Mouse (Mus musculus) midbrain, embryonic 15.5 days (tissue): ENCODE data around the gene Micu1. TPM values are rescaled to one million over a fixed set of nuclear protein-coding genes. Genes with fewer than 3 reads are reported as not detected.

Experiments
- ATAC-seq: fragments of 200-750 bp; cut with Nextera tagmentation; replicated peaks from 2 replicates; pipeline ENCODE4 v1.8.0; 2017; ENCODE audit warnings: moderate TSS enrichment
- H3K27ac ChIP-seq: fragments of 300-500 bp; sonication (generic); 2 replicates; pipeline ENCODE4 v1.5.1; 2015; ENCODE audit warnings: mild to moderate bottlenecking, inconsistent platforms
- H3K27me3 ChIP-seq: fragments of 300-500 bp; sonication (generic); replicated peaks from 2 replicates; pipeline ENCODE4 v1.6.1; 2015; ENCODE audit warnings: inconsistent platforms
- H3K36me3 ChIP-seq: fragments of 300-500 bp; sonication (generic); replicated peaks from 2 replicates; pipeline ENCODE4 v1.6.1; 2015; ENCODE audit warnings: inconsistent platforms
- H3K4me1 ChIP-seq: fragments of 300-500 bp; sonication (generic); 2 replicates; pipeline ENCODE4 v1.6.1; 2015; ENCODE audit warnings: inconsistent platforms
- H3K4me2 ChIP-seq: fragments of 300-500 bp; sonication (generic); 2 replicates; pipeline ENCODE4 v1.6.1; 2015; ENCODE audit warnings: inconsistent platforms, mild to moderate bottlenecking, moderate library complexity
- H3K4me3 ChIP-seq: fragments of 300-500 bp; sonication (generic); 2 replicates; pipeline ENCODE4 v1.5.1; 2015; ENCODE audit warnings: mild to moderate bottlenecking, inconsistent platforms
- H3K9ac ChIP-seq: fragments of 300-500 bp; sonication (generic); 2 replicates; pipeline ENCODE4 v1.6.1; 2015; ENCODE audit warnings: mild to moderate bottlenecking, inconsistent platforms
- H3K9me3 ChIP-seq: fragments of 300-500 bp; sonication (generic); 2 replicates; pipeline ENCODE4 v1.6.1; 2016; ENCODE audit warnings: inconsistent platforms
- WGBS: fragments of 180-500 bp; shearing (Covaris S2); methylation state at CpG from one replicate; pipeline ENCODE4 v1.1.7; 2015; ENCODE audit warnings: mixed read lengths; 5-methylcytosine and 5-hydroxymethylcytosine counted together
- polyA plus RNA-seq: library from polyadenylated mRNA; unstranded; fragments of >200 nt; fragmentation: Nextera tagmentation; extraction: Ambion mirVana; gene quantifications from 2 replicates; pipeline ENCODE4 v1.2.1, GENCODE M21; 2015

The Micu1 gene
- polyA plus RNA-seq, 1 experiment from 2014 or later, result 76.3 TPM

GRCm38 (mm10) chr10:59885174-59886080 is 183.2 kb downstream of the Micu1 start:
- Histone ChIP-seq H3K4me3 (no peak overlapping the region), H3K9ac (no peak overlapping the region), H3K4me1 (peaks cover 9% of the 10 kb centered on the region), H3K36me3 (no peaks in the 10 kb centered on the region), H3K27ac (no peak overlapping the region), H3K9me3 (no peaks in the 10 kb centered on the region), H3K4me2 (no peak overlapping the region), H3K27me3 (no peaks in the 10 kb centered on the region)
- WGBS, result 93% methylated on average over 14 of the region's 14 CpGs
- no peak for ATAC-seq

DNA sequence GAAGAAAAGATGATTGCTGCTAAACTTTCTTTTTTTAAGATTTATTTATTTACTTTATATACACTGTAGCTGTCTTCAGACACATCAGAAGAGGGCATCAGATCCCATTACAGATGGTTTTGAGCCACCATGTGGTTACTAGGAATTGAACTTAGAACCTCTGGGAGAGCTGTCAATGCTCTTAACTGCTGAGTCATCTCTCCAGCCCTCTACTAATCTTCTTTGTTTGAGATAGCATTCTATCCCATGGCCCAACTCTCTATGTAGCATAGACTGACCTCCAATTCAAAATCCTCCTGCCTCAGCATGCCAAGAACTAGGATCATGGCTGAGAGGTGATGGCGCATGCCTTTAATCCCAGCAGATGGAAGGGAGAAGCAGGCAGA is 183.8 kb downstream of the Micu1 start:
- ATAC-seq, result no peak
- Histone ChIP-seq H3K4me3 (no peak overlapping the region), H3K4me2 (no peak overlapping the region), H3K4me1 (peaks cover 2% of the 10 kb centered on the region), H3K9ac (no peak overlapping the region), H3K27ac (no peak overlapping the region), H3K27me3 (no peaks in the 10 kb centered on the region), H3K36me3 (no peaks in the 10 kb centered on the region), H3K9me3 (no peaks in the 10 kb centered on the region)
- 97% methylated on average over 1 of the region's 1 CpGs for WGBS

- Histone ChIP-seq H3K36me3 (peaks cover 8% of the 10 kb centered on the region), H3K4me2 (no peak overlapping the region), H3K27ac (no peak overlapping the region), H3K9me3 (no peaks in the 10 kb centered on the region), H3K27me3 (no peaks in the 10 kb centered on the region), H3K4me3 (no peak overlapping the region), H3K9ac (no peak overlapping the region), H3K4me1 (no peaks in the 10 kb centered on the region)
- WGBS, result 86% methylated on average over 5 of the region's 5 CpGs
- no peak for ATAC-seq
Observed at GRCm38 (mm10) chr10:59887432-59887831, 185.2 kb downstream of the Micu1 start.

GRCm38 (mm10) chr10:59889339-59889738 is 187.1 kb downstream of the Micu1 start:
- no peaks in the 10 kb centered on the region for H3K9me3 ChIP-seq
- peaks cover 11% of the 10 kb centered on the region for H3K36me3 ChIP-seq
- H3K4me3 ChIP-seq, result no peak overlapping the region
- no peaks in the 10 kb centered on the region for H3K27me3 ChIP-seq
- WGBS, result 89% methylated on average over 7 of the region's 7 CpGs
- H3K4me1 ChIP-seq, result peaks cover 8% of the 10 kb centered on the region; the same call in 1 of the 2 replicates
- H3K27ac ChIP-seq, result no peak overlapping the region
- ATAC-seq, result no peak
- no peak overlapping the region for H3K9ac ChIP-seq
- H3K4me2 ChIP-seq, result no peak overlapping the region

DNA sequence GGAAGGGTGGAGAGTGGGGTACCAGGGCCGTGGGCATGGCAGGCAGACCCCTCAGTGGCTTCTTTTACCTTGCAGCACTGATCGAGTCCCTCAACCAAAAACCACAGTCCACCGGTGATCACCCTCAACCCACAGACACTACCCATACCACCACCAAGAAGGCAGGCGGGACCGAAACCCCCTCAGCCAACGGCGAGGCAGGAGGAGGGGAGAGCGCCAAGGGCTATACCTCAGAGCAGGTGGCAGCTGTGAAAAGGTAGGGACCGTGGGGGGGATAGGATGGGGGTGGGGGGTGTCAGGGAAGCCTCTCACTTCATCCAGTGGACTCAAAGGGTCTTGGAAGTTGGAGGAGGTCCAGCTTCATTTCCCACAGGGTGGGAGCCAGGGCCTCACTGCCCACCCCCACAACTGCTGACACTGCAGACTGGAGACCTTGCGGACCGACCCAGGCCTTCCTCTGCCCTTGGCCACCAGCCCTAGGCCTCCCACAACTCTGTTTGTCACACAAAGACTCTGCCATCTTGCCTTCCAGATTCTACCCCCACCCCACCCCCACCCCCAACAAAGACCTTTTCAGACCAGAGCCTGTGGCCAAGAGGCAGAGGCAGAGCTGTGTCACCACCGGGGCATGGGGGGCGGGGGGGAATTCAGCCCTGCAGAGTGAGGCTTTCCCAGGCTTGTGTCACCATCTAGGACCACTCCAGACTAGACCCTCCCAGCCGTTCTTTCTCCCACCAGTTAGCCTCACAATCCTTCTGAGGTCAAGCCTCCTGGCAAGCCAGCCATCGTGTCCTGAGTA is 187.9 kb downstream of the Micu1 start:
- no peaks in the 10 kb centered on the region for H3K9me3 ChIP-seq
- no peak for ATAC-seq
- no peak overlapping the region for H3K4me3 ChIP-seq
- H3K4me2 ChIP-seq, result no peak overlapping the region
- H3K27me3 ChIP-seq, result no peaks in the 10 kb centered on the region
- H3K4me1 ChIP-seq, result peaks cover 8% of the 10 kb centered on the region; the same call in 1 of the 2 replicates
- H3K36me3 ChIP-seq, result peaks cover 12% of the 10 kb centered on the region
- H3K27ac ChIP-seq, result no peak overlapping the region
- H3K9ac ChIP-seq, result no peak overlapping the region
- WGBS, result 86% methylated on average over 15 of the region's 15 CpGs

DNA sequence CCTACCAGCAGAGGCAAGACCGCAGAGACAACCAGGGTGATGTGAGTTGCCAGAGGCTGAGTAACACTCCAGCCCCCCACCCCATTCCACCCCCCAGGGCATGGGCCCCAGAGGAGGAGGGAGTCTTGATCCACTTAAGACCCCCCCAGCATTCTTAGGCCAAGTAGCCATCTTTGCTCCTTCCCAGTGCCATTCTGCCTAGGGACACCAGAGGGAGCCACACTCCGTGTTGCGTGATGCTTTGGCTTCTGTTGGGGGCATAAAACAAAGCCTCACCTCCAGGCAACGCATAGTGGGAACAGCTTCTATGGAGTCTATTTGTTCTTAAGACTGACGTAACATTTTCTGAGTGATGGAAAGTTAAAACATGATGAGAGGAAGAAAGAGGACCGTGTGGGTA is 190.7 kb downstream of the Micu1 start:
- 29% methylated on average over 6 of the region's 6 CpGs for WGBS
- H3K4me2 ChIP-seq, result no peak overlapping the region
- H3K9me3 ChIP-seq, result no peaks in the 10 kb centered on the region
- peak; percentile 8; the same call in 1 of the 2 replicates for ATAC-seq
- H3K4me1 ChIP-seq, result peaks cover 27% of the 10 kb centered on the region
- peak overlapping the region; percentile 60 for H3K27ac ChIP-seq
- H3K9ac ChIP-seq, result no peak overlapping the region
- peaks cover 16% of the 10 kb centered on the region for H3K36me3 ChIP-seq
- no peak overlapping the region for H3K4me3 ChIP-seq
- H3K27me3 ChIP-seq, result no peaks in the 10 kb centered on the region

DNA sequence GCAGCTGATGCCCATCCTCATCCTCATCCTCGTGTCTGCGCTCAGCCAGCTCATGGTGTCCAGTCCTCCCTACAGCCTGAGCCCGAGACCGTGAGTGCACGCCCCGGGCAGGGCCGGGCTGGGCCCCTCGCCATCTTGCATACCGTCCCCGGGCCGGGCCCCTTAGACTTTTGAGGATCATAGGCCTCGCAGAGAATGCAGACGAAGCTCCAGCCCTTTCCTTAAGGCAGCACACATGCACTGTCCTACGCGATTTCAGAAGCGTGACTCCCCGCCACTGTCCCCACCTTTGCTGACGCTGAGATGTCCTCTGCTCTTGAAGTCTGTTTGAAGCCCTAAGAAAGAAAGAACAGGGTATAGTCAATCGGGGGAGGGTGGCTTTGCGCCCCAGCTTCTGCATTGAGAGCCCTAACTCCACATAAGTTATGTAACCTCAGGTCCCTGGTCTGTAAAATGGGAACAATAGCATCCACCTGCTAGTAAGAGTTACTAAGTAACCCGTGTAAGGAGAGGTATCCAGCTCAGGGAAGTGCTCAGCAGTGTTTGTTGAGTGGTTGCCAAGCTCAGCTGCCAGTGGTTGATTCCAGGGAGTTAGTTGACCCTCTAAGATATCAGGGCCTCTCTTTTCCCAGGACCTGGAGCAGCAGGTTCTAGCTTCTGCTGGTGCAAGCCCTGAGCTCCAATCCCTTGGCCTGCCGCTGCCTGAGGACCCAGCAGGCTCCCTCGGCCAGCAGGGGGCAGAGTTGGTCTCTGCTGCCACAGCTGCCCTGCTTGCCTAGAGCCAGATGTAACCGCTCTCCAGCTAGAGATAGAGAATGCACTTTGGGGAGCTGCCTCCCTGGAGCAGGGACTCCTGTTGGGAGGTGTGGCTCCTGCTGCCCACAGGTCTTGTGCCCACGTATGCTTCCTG is 192.2 kb downstream of the Micu1 start:
- H3K36me3 ChIP-seq, result peaks cover 16% of the 10 kb centered on the region

GRCm38 (mm10) chr10:59895460-59896186 is 193.3 kb downstream of the Micu1 start:
- peaks cover 54% of the 10 kb centered on the region for H3K4me1 ChIP-seq
- no peak overlapping the region for H3K4me3 ChIP-seq
- WGBS, result 94% methylated on average over 17 of the region's 17 CpGs
- no peak for ATAC-seq
- H3K27me3 ChIP-seq, result no peaks in the 10 kb centered on the region
- no peak overlapping the region for H3K9ac ChIP-seq
- H3K4me2 ChIP-seq, result no peak overlapping the region
- no peaks in the 10 kb centered on the region for H3K9me3 ChIP-seq
- peak overlapping the region; percentile 97; the same call in 1 of the 2 replicates for H3K27ac ChIP-seq
- H3K36me3 ChIP-seq, result peaks cover 16% of the 10 kb centered on the region

More for the DNA sequence above, 192.2 kb downstream of the Micu1 start:
- ATAC-seq, result no peak
- WGBS, result 80% methylated on average over 25 of the region's 25 CpGs
- Histone ChIP-seq H3K4me1 (peaks cover 42% of the 10 kb centered on the region), H3K27ac (no peak overlapping the region), H3K4me2 (no peak overlapping the region), H3K9me3 (no peaks in the 10 kb centered on the region), H3K4me3 (no peak overlapping the region), H3K27me3 (no peaks in the 10 kb centered on the region), H3K9ac (no peak overlapping the region)

DNA sequence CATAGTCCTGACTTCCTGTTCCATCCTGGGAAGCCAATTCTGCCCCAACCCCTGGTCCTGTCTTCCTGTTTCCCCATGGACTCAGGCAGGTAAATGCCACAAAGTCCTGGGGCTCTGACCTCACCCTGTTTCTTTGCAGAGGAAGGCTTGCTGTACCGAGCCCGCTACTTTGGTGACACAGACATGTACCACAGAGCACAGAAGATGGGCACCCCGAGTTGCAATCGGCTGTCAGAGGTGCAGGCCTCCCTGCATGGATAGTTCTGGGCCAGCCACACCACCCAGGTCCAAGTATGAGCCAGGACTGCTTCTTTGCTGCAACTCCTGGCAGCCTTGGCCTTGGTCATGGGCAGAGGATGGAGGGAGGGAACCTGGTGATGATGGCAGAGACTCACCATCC is 193.9 kb downstream of the Micu1 start:
- 86% methylated on average over 4 of the region's 4 CpGs for whole genome bisulfite sequencing
- Histone ChIP-seq H3K27ac (peak overlapping the region; percentile 97), H3K4me2 (no peak overlapping the region), H3K4me1 (peaks cover 59% of the 10 kb centered on the region), H3K4me3 (no peak overlapping the region), H3K36me3 (peaks cover 16% of the 10 kb centered on the region), H3K9ac (0 out of 2 replicates have a peak overlapping the region, but pooled peaks have one; percentile 21), H3K27me3 (no peaks in the 10 kb centered on the region), H3K9me3 (no peaks in the 10 kb centered on the region)
- no peak for ATAC-seq

DNA sequence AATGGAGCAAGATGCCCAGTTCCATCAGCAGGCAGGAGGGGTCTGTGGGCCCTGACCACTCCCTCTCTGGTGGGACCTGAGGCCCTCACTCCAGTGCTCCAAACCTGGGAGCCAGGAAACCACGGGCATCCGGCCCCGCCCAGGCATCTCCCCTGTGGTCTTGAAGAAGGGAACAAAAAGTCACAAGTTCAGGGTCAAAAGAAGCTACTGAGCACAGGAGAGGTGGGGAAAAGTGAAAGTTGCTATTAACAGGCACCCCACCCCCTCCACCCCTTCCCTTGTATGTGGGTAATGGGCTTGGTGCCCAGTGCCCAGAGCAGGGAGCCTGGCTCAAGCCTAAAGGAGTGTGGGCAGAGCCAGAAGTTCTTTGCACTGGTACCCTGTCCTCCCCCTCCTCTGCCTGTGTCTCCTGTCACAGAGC is 194.6 kb downstream of the Micu1 start:
- no peaks in the 10 kb centered on the region for H3K9me3 ChIP-seq
- no peak for ATAC-seq
- WGBS, result 28% methylated on average over 3 of the region's 3 CpGs
- no peak overlapping the region for H3K4me3 ChIP-seq
- H3K9ac ChIP-seq, result peak overlapping the region; percentile 21; the same call in 1 of the 2 replicates
- H3K4me2 ChIP-seq, result peak overlapping the region; percentile 35
- H3K36me3 ChIP-seq, result peaks cover 10% of the 10 kb centered on the region; the same call in 1 of the 2 replicates
- H3K27ac ChIP-seq, result peak overlapping the region; percentile 97
- peaks cover 63% of the 10 kb centered on the region for H3K4me1 ChIP-seq
- H3K27me3 ChIP-seq, result no peaks in the 10 kb centered on the region

DNA sequence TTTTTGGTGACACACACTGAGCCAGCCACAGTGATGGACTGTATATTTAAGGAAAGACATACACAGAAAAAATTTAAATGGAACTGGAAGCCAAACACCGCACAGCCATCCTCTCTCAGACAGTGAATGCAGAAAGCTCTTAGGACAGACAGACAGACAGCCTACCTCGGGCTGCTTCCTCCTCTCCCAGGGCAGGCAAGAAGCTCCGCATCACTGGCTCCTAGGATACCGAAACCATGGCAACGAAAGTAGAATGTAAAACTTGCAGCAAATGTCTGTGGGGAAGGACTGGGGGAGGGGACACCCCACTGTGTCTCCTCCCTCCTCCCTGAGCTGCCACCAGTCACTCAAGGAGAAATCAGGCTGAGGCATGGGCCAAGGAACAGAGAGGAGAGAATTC is 195.2 kb downstream of the Micu1 start:
- Histone ChIP-seq H3K27me3 (no peaks in the 10 kb centered on the region), H3K9me3 (no peaks in the 10 kb centered on the region), H3K4me1 (peaks cover 69% of the 10 kb centered on the region), H3K4me3 (no peak overlapping the region), H3K36me3 (0 out of 2 replicates have a peak, but pooled peaks cover 7% of the 10 kb centered on the region), H3K27ac (peak overlapping the region; percentile 97), H3K9ac (0 out of 2 replicates have a peak overlapping the region, but pooled peaks have one; percentile 21), H3K4me2 (peak overlapping the region; percentile 35)
- peak; percentile 7 for ATAC-seq
- 4% methylated on average over 5 of the region's 5 CpGs for WGBS
